Mouse (Mus musculus): ENCODE measurements around the gene Cybc1. TPM values are rescaled to one million over a fixed set of nuclear protein-coding genes. Genes with fewer than 3 reads are reported as not detected.

The Cybc1 gene
- polyA plus RNA-seq, 1 experiment from 2014 or later, result 46.1 TPM

GRCm38 (mm10) chr11:121221321-121222010 is 7.7 kb downstream of the Cybc1 start:
- Histone ChIP-seq H3K4me1 (ENCODE audit: control insufficient read depth, insufficient read depth, low read length) (no peaks in the 10 kb centered on the region), H3K36me3 (ENCODE audit: control insufficient read depth, insufficient read depth, low read length) (peaks cover 91% of the 10 kb centered on the region), H3K27ac (replicated peaks; ENCODE audit: low read depth, low read length) (no peak overlapping the region), H3K27me3 (ENCODE audit: control insufficient read depth, insufficient read depth, low read length) (no peaks in the 10 kb centered on the region), H3K9ac (replicated peaks; ENCODE audit: low read length) (no peak overlapping the region), H3K9me3 (ENCODE audit: control insufficient read depth, low read length) (no peaks in the 10 kb centered on the region), H3K4me2 (ENCODE audit: low read length) (no peak overlapping the region), H3K4me3 (replicated peaks; ENCODE audit: low read depth, low read length) (no peak overlapping the region)
- ATAC-seq (ENCODE audit: low FRiP score, low TSS enrichment), result no peak
- no peak for DNase-seq
- 91% methylated on average over 6 of the region's 6 CpGs for WGBS

- no peak for ATAC-seq (ENCODE audit: low FRiP score, low TSS enrichment)
- no peak overlapping the region for H3K4me2 ChIP-seq (ENCODE audit: low read length)
- H3K27ac ChIP-seq (replicated peaks; ENCODE audit: low read depth, low read length), result no peak overlapping the region
- DNase-seq, result no peak
- H3K9ac ChIP-seq (replicated peaks; ENCODE audit: low read length), result no peak overlapping the region
- H3K27me3 ChIP-seq (ENCODE audit: control insufficient read depth, insufficient read depth, low read length), result no peaks in the 10 kb centered on the region
- no peak overlapping the region for H3K4me3 ChIP-seq (replicated peaks; ENCODE audit: low read depth, low read length)
- H3K9me3 ChIP-seq (ENCODE audit: control insufficient read depth, low read length), result no peaks in the 10 kb centered on the region
- peaks cover 85% of the 10 kb centered on the region for H3K36me3 ChIP-seq (ENCODE audit: control insufficient read depth, insufficient read depth, low read length)
- 91% methylated on average over 5 of the region's 5 CpGs for WGBS
- H3K4me1 ChIP-seq (ENCODE audit: control insufficient read depth, insufficient read depth, low read length), result no peaks in the 10 kb centered on the region
These were observed 8.4 kb downstream of the Cybc1 start for GRCm38 (mm10) chr11:121220771-121221170.

- Histone ChIP-seq H3K36me3 (ENCODE audit: control insufficient read depth, insufficient read depth, low read length) (peaks cover 75% of the 10 kb centered on the region), H3K27ac (replicated peaks; ENCODE audit: low read depth, low read length) (no peak overlapping the region), H3K9me3 (ENCODE audit: control insufficient read depth, low read length) (no peaks in the 10 kb centered on the region), H3K27me3 (ENCODE audit: control insufficient read depth, insufficient read depth, low read length) (no peaks in the 10 kb centered on the region), H3K9ac (replicated peaks; ENCODE audit: low read length) (no peak overlapping the region), H3K4me1 (ENCODE audit: control insufficient read depth, insufficient read depth, low read length) (no peaks in the 10 kb centered on the region), H3K4me3 (replicated peaks; ENCODE audit: low read depth, low read length) (no peak overlapping the region), H3K4me2 (ENCODE audit: low read length) (no peak overlapping the region)
- WGBS, result 92% methylated on average over 11 of the region's 11 CpGs
- ATAC-seq (ENCODE audit: low FRiP score, low TSS enrichment) (no peak), DNase-seq (no peak)
These were observed 9.3 kb downstream of the Cybc1 start for GRCm38 (mm10) chr11:121219776-121220175.

- DNase-seq (no peak), ATAC-seq (ENCODE audit: low FRiP score, low TSS enrichment) (no peak)
- Histone ChIP-seq H3K27me3 (ENCODE audit: control insufficient read depth, insufficient read depth, low read length) (no peaks in the 10 kb centered on the region), H3K9me3 (ENCODE audit: control insufficient read depth, low read length) (no peaks in the 10 kb centered on the region), H3K9ac (replicated peaks; ENCODE audit: low read length) (no peak overlapping the region), H3K4me2 (ENCODE audit: low read length) (no peak overlapping the region), H3K36me3 (ENCODE audit: control insufficient read depth, insufficient read depth, low read length) (peaks cover 50% of the 10 kb centered on the region), H3K4me3 (replicated peaks; ENCODE audit: low read depth, low read length) (no peak overlapping the region), H3K27ac (replicated peaks; ENCODE audit: low read depth, low read length) (no peak overlapping the region), H3K4me1 (ENCODE audit: control insufficient read depth, insufficient read depth, low read length) (no peaks in the 10 kb centered on the region)
- WGBS, result 95% methylated on average over 3 of the region's 3 CpGs
These were observed 12.3 kb downstream of the Cybc1 start for GRCm38 (mm10) chr11:121216831-121217230.

- no peaks in the 10 kb centered on the region; the same call in 1 of the 2 replicates for H3K4me1 ChIP-seq (ENCODE audit: control insufficient read depth, insufficient read depth, low read length)
- H3K36me3 ChIP-seq (ENCODE audit: control insufficient read depth, insufficient read depth, low read length), result 0 out of 2 replicates have a peak, but pooled peaks cover 7% of the 10 kb centered on the region
- peak within 1 kb of the TSS; percentile 71 for H3K4me2 ChIP-seq (ENCODE audit: low read length)
- no peaks in the 10 kb centered on the region for H3K9me3 ChIP-seq (ENCODE audit: control insufficient read depth, low read length)
- peak within 1 kb of the TSS; percentile 68 for H3K4me3 ChIP-seq (replicated peaks; ENCODE audit: low read depth, low read length)
- DNase-seq (peak; percentile 96), ATAC-seq (ENCODE audit: low FRiP score, low TSS enrichment) (peak; percentile 97)
- H3K9ac ChIP-seq (replicated peaks; ENCODE audit: low read length), result peak within 1 kb of the TSS; percentile 68
- no peaks in the 10 kb centered on the region for H3K27me3 ChIP-seq (ENCODE audit: control insufficient read depth, insufficient read depth, low read length)
- WGBS, result under 1% methylated on average over 70 of the region's 70 CpGs
- H3K27ac ChIP-seq (replicated peaks; ENCODE audit: low read depth, low read length), result peak within 1 kb of the TSS; percentile 89
These were observed 24.7 kb downstream of the Cybc1 start, which contains the start of the genes Hexdc and Ogfod3 for GRCm38 (mm10) chr11:121204161-121205006. Gene Hexdc, plus strand, starts transcription at chr11:121204433. Gene Ogfod3, minus strand, starts transcription at chr11:121204711.

- ATAC-seq (ENCODE audit: low FRiP score, low TSS enrichment) (no peak), DNase-seq (no peak)
- peak overlapping the region; percentile 71 for H3K4me2 ChIP-seq (ENCODE audit: low read length)
- no peaks in the 10 kb centered on the region; the same call in 1 of the 2 replicates for H3K4me1 ChIP-seq (ENCODE audit: control insufficient read depth, insufficient read depth, low read length)
- peak overlapping the region; percentile 68 for H3K4me3 ChIP-seq (replicated peaks; ENCODE audit: low read depth, low read length)
- H3K9me3 ChIP-seq (ENCODE audit: control insufficient read depth, low read length), result no peaks in the 10 kb centered on the region
- H3K27me3 ChIP-seq (ENCODE audit: control insufficient read depth, insufficient read depth, low read length), result no peaks in the 10 kb centered on the region
- 0% methylated on average over 5 of the region's 5 CpGs for WGBS
- 0 out of 2 replicates have a peak, but pooled peaks cover 5% of the 10 kb centered on the region for H3K36me3 ChIP-seq (ENCODE audit: control insufficient read depth, insufficient read depth, low read length)
- peak overlapping the region; percentile 68 for H3K9ac ChIP-seq (replicated peaks; ENCODE audit: low read length)
- H3K27ac ChIP-seq (replicated peaks; ENCODE audit: low read depth, low read length), result peak overlapping the region; percentile 89
These were observed 25.3 kb downstream of the Cybc1 start for GRCm38 (mm10) chr11:121203859-121204160.

GRCm38 (mm10) chr11:121201436-121202198 is 27.5 kb downstream of the Cybc1 start:
- no peaks in the 10 kb centered on the region for H3K27me3 ChIP-seq (ENCODE audit: control insufficient read depth, insufficient read depth, low read length)
- H3K4me3 ChIP-seq (replicated peaks; ENCODE audit: low read depth, low read length), result no peak overlapping the region
- no peak for ATAC-seq (ENCODE audit: low FRiP score, low TSS enrichment)
- no peaks in the 10 kb centered on the region for H3K36me3 ChIP-seq (ENCODE audit: control insufficient read depth, insufficient read depth, low read length)
- no peak overlapping the region for H3K4me2 ChIP-seq (ENCODE audit: low read length)
- no peaks in the 10 kb centered on the region for H3K9me3 ChIP-seq (ENCODE audit: control insufficient read depth, low read length)
- H3K9ac ChIP-seq (replicated peaks; ENCODE audit: low read length), result no peak overlapping the region
- peak; percentile 57 for DNase-seq
- H3K27ac ChIP-seq (replicated peaks; ENCODE audit: low read depth, low read length), result no peak overlapping the region
- 68% methylated on average over 11 of the region's 11 CpGs for WGBS
- no peaks in the 10 kb centered on the region; the same call in 1 of the 2 replicates for H3K4me1 ChIP-seq (ENCODE audit: control insufficient read depth, insufficient read depth, low read length)

GRCm38 (mm10) chr11:121200781-121201180 is 28.3 kb downstream of the Cybc1 start:
- Histone ChIP-seq H3K4me2 (ENCODE audit: low read length) (no peak overlapping the region), H3K27ac (replicated peaks; ENCODE audit: low read depth, low read length) (no peak overlapping the region), H3K27me3 (ENCODE audit: control insufficient read depth, insufficient read depth, low read length) (no peaks in the 10 kb centered on the region), H3K4me1 (ENCODE audit: control insufficient read depth, insufficient read depth, low read length) (no peaks in the 10 kb centered on the region; the same call in 1 of the 2 replicates), H3K36me3 (ENCODE audit: control insufficient read depth, insufficient read depth, low read length) (no peaks in the 10 kb centered on the region), H3K4me3 (replicated peaks; ENCODE audit: low read depth, low read length) (no peak overlapping the region), H3K9me3 (ENCODE audit: control insufficient read depth, low read length) (no peaks in the 10 kb centered on the region), H3K9ac (replicated peaks; ENCODE audit: low read length) (no peak overlapping the region)
- no peak for DNase-seq
- ATAC-seq (ENCODE audit: low FRiP score, low TSS enrichment), result no peak
- WGBS, result 94% methylated on average over 6 of the region's 6 CpGs
